Mouse (Mus musculus): ENCODE measurements around the gene E130309D02Rik. TPM values are rescaled to one million over a fixed set of nuclear protein-coding genes. Genes with fewer than 3 reads are reported as not detected.

E130309D02Rik gene
- polyA plus RNA-seq, 1 experiment from 2014 or later: 45.4 TPM

GRCm38 (mm10) chr5:143279247-143279646, 35.9 kb downstream of the E130309D02Rik start:
- no peak overlapping the region for H3K4me2 ChIP-seq (ENCODE audit: low read length)
- no peaks in the 10 kb centered on the region for H3K36me3 ChIP-seq (ENCODE audit: control insufficient read depth, insufficient read depth)
- no peaks in the 10 kb centered on the region for H3K4me1 ChIP-seq (replicated peaks; ENCODE audit: control insufficient read depth, insufficient read depth, low read length)
- H3K27me3 ChIP-seq (replicated peaks; ENCODE audit: control insufficient read depth, insufficient read depth, low read length): no peaks in the 10 kb centered on the region
- H3K9ac ChIP-seq (replicated peaks; ENCODE audit: low read depth, low read length): no peak overlapping the region
- WGBS: 41% methylated on average over 10 of the region's 10 CpGs
- no peak overlapping the region for H3K4me3 ChIP-seq (replicated peaks; ENCODE audit: low read length)
- no peaks in the 10 kb centered on the region for H3K9me3 ChIP-seq (ENCODE audit: control insufficient read depth, low read length)
- no peak overlapping the region for H3K27ac ChIP-seq (ENCODE audit: low read length)
- ATAC-seq: no peak

- WGBS: 44% methylated on average over 5 of the region's 5 CpGs
- H3K27ac ChIP-seq (ENCODE audit: low read length): no peak overlapping the region
- no peak overlapping the region for H3K9ac ChIP-seq (replicated peaks; ENCODE audit: low read depth, low read length)
- no peak for ATAC-seq
- no peaks in the 10 kb centered on the region for H3K36me3 ChIP-seq (ENCODE audit: control insufficient read depth, insufficient read depth)
- no peaks in the 10 kb centered on the region for H3K9me3 ChIP-seq (ENCODE audit: control insufficient read depth, low read length)
- H3K4me3 ChIP-seq (replicated peaks; ENCODE audit: low read length): no peak overlapping the region
- no peaks in the 10 kb centered on the region for H3K27me3 ChIP-seq (replicated peaks; ENCODE audit: control insufficient read depth, insufficient read depth, low read length)
- no peak overlapping the region for H3K4me2 ChIP-seq (ENCODE audit: low read length)
- H3K4me1 ChIP-seq (replicated peaks; ENCODE audit: control insufficient read depth, insufficient read depth, low read length): peaks cover 7% of the 10 kb centered on the region
Observed at GRCm38 (mm10) chr5:143275761-143276160, 39.4 kb downstream of the E130309D02Rik start.

- Histone ChIP-seq H3K36me3 (ENCODE audit: control insufficient read depth, insufficient read depth) (no peaks in the 10 kb centered on the region), H3K9ac (replicated peaks; ENCODE audit: low read depth, low read length) (no peak overlapping the region), H3K27ac (ENCODE audit: low read length) (no peak overlapping the region), H3K9me3 (ENCODE audit: control insufficient read depth, low read length) (no peaks in the 10 kb centered on the region), H3K4me3 (replicated peaks; ENCODE audit: low read length) (no peak overlapping the region), H3K4me2 (ENCODE audit: low read length) (no peak overlapping the region), H3K27me3 (replicated peaks; ENCODE audit: control insufficient read depth, insufficient read depth, low read length) (no peaks in the 10 kb centered on the region), H3K4me1 (replicated peaks; ENCODE audit: control insufficient read depth, insufficient read depth, low read length) (peaks cover 25% of the 10 kb centered on the region)
- WGBS: 84% methylated on average over 16 of the region's 16 CpGs
- no peak for ATAC-seq
Observed at GRCm38 (mm10) chr5:143272540-143273330, 42.4 kb downstream of the E130309D02Rik start.

GRCm38 (mm10) chr5:143272108-143272507, 43.1 kb downstream of the E130309D02Rik start:
- no peaks in the 10 kb centered on the region for H3K36me3 ChIP-seq (ENCODE audit: control insufficient read depth, insufficient read depth)
- H3K4me3 ChIP-seq (replicated peaks; ENCODE audit: low read length): no peak overlapping the region
- H3K4me1 ChIP-seq (replicated peaks; ENCODE audit: control insufficient read depth, insufficient read depth, low read length): peaks cover 28% of the 10 kb centered on the region
- no peak overlapping the region for H3K27ac ChIP-seq (ENCODE audit: low read length)
- H3K4me2 ChIP-seq (ENCODE audit: low read length): no peak overlapping the region
- H3K9me3 ChIP-seq (ENCODE audit: control insufficient read depth, low read length): no peaks in the 10 kb centered on the region
- no peaks in the 10 kb centered on the region for H3K27me3 ChIP-seq (replicated peaks; ENCODE audit: control insufficient read depth, insufficient read depth, low read length)
- WGBS: 82% methylated on average over 3 of the region's 3 CpGs
- no peak for ATAC-seq
- H3K9ac ChIP-seq (replicated peaks; ENCODE audit: low read depth, low read length): no peak overlapping the region

- no peaks in the 10 kb centered on the region for H3K27me3 ChIP-seq (replicated peaks; ENCODE audit: control insufficient read depth, insufficient read depth, low read length)
- no peaks in the 10 kb centered on the region for H3K9me3 ChIP-seq (ENCODE audit: control insufficient read depth, low read length)
- no peaks in the 10 kb centered on the region for H3K36me3 ChIP-seq (ENCODE audit: control insufficient read depth, insufficient read depth)
- no peak overlapping the region for H3K27ac ChIP-seq (ENCODE audit: low read length)
- no peak overlapping the region for H3K9ac ChIP-seq (replicated peaks; ENCODE audit: low read depth, low read length)
- peaks cover 30% of the 10 kb centered on the region for H3K4me1 ChIP-seq (replicated peaks; ENCODE audit: control insufficient read depth, insufficient read depth, low read length)
- ATAC-seq: no peak
- no peak overlapping the region for H3K4me2 ChIP-seq (ENCODE audit: low read length)
- H3K4me3 ChIP-seq (replicated peaks; ENCODE audit: low read length): no peak overlapping the region
- 86% methylated on average over 6 of the region's 6 CpGs for WGBS
Observed at GRCm38 (mm10) chr5:143271642-143272041, 43.5 kb downstream of the E130309D02Rik start.

- Histone ChIP-seq H3K4me1 (replicated peaks; ENCODE audit: control insufficient read depth, insufficient read depth, low read length) (peaks cover 30% of the 10 kb centered on the region), H3K4me2 (ENCODE audit: low read length) (peak overlapping the region; percentile 84), H3K9me3 (ENCODE audit: control insufficient read depth, low read length) (no peaks in the 10 kb centered on the region), H3K27me3 (replicated peaks; ENCODE audit: control insufficient read depth, insufficient read depth, low read length) (no peaks in the 10 kb centered on the region), H3K4me3 (replicated peaks; ENCODE audit: low read length) (peak overlapping the region; percentile 89), H3K36me3 (ENCODE audit: control insufficient read depth, insufficient read depth) (no peaks in the 10 kb centered on the region), H3K27ac (ENCODE audit: low read length) (peak overlapping the region; percentile 44; the same call in 1 of the 2 replicates), H3K9ac (replicated peaks; ENCODE audit: low read depth, low read length) (peak overlapping the region; percentile 98)
- ATAC-seq: no peak; the same call in 1 of the 2 replicates
- WGBS: 3% methylated on average over 12 of the region's 12 CpGs
Observed at GRCm38 (mm10) chr5:143270151-143270519, 45.0 kb downstream of the E130309D02Rik start.

GRCm38 (mm10) chr5:143269363-143270150, 45.6 kb downstream of the E130309D02Rik start, which contains the start of gene Zfp316:
TSS of gene Zfp316 (minus strand) at chr5:143270022.
- H3K4me3 ChIP-seq (replicated peaks; ENCODE audit: low read length): peak within 1 kb of the TSS; percentile 89
- peak within 1 kb of the TSS; percentile 77 for H3K27ac ChIP-seq (ENCODE audit: low read length)
- H3K27me3 ChIP-seq (replicated peaks; ENCODE audit: control insufficient read depth, insufficient read depth, low read length): no peaks in the 10 kb centered on the region
- H3K4me2 ChIP-seq (ENCODE audit: low read length): peak within 1 kb of the TSS; percentile 84
- peaks cover 30% of the 10 kb centered on the region for H3K4me1 ChIP-seq (replicated peaks; ENCODE audit: control insufficient read depth, insufficient read depth, low read length)
- H3K36me3 ChIP-seq (ENCODE audit: control insufficient read depth, insufficient read depth): no peaks in the 10 kb centered on the region
- H3K9ac ChIP-seq (replicated peaks; ENCODE audit: low read depth, low read length): peak within 1 kb of the TSS; percentile 98
- no peaks in the 10 kb centered on the region for H3K9me3 ChIP-seq (ENCODE audit: control insufficient read depth, low read length)
- WGBS: under 1% methylated on average over 61 of the region's 79 CpGs
- peak; percentile 87 for ATAC-seq

GRCm38 (mm10) chr5:143268985-143269362, 46.2 kb downstream of the E130309D02Rik start:
- ATAC-seq: no peak; the same call in 1 of the 2 replicates
- H3K9me3 ChIP-seq (ENCODE audit: control insufficient read depth, low read length): no peaks in the 10 kb centered on the region
- H3K4me1 ChIP-seq (replicated peaks; ENCODE audit: control insufficient read depth, insufficient read depth, low read length): peaks cover 30% of the 10 kb centered on the region
- peak overlapping the region; percentile 84 for H3K4me2 ChIP-seq (ENCODE audit: low read length)
- peak overlapping the region; percentile 77 for H3K27ac ChIP-seq (ENCODE audit: low read length)
- no peaks in the 10 kb centered on the region for H3K27me3 ChIP-seq (replicated peaks; ENCODE audit: control insufficient read depth, insufficient read depth, low read length)
- H3K9ac ChIP-seq (replicated peaks; ENCODE audit: low read depth, low read length): peak overlapping the region; percentile 98
- WGBS: 22% methylated on average over 8 of the region's 8 CpGs
- peaks cover 2% of the 10 kb centered on the region; the same call in 1 of the 2 replicates for H3K36me3 ChIP-seq (ENCODE audit: control insufficient read depth, insufficient read depth)
- peak overlapping the region; percentile 89 for H3K4me3 ChIP-seq (replicated peaks; ENCODE audit: low read length)

- H3K9ac ChIP-seq (replicated peaks; ENCODE audit: low read depth, low read length): no peak overlapping the region
- no peak overlapping the region for H3K4me3 ChIP-seq (replicated peaks; ENCODE audit: low read length)
- no peak overlapping the region for H3K27ac ChIP-seq (ENCODE audit: low read length)
- no peak overlapping the region for H3K4me2 ChIP-seq (ENCODE audit: low read length)
- H3K4me1 ChIP-seq (replicated peaks; ENCODE audit: control insufficient read depth, insufficient read depth, low read length): peaks cover 30% of the 10 kb centered on the region
- WGBS: 85% methylated on average over 6 of the region's 6 CpGs
- H3K9me3 ChIP-seq (ENCODE audit: control insufficient read depth, low read length): no peaks in the 10 kb centered on the region
- ATAC-seq: no peak
- H3K36me3 ChIP-seq (ENCODE audit: control insufficient read depth, insufficient read depth): peaks cover 19% of the 10 kb centered on the region
- H3K27me3 ChIP-seq (replicated peaks; ENCODE audit: control insufficient read depth, insufficient read depth, low read length): no peaks in the 10 kb centered on the region
Observed at GRCm38 (mm10) chr5:143266794-143267193, 48.4 kb downstream of the E130309D02Rik start.

Measured in forebrain, embryonic 16.5 days (tissue).